Mouse (Mus musculus) G1E-ER4 (cell line): Measurements from ENCODE around the gene Cmtm6. TPM values are rescaled to one million over a fixed set of nuclear protein-coding genes. Genes with fewer than 3 reads are reported as not detected.

Source experiments
- GATA1 ChIP-seq: IDR thresholded peaks from one replicate; pipeline ENCODE4 v1.8.0; 2012; ENCODE audit warnings: low read length, inconsistent platforms
- polyA plus RNA-seq: library from polyadenylated mRNA; stranded (reverse); fragments of >175 nt; gene quantifications from 2 replicates; pipeline ENCODE4 v1.2.3, GENCODE M21; 2012

Gene Cmtm6
- 11.7 and 14.9 TPM in 2 replicates for polyA plus RNA-seq

DNA sequence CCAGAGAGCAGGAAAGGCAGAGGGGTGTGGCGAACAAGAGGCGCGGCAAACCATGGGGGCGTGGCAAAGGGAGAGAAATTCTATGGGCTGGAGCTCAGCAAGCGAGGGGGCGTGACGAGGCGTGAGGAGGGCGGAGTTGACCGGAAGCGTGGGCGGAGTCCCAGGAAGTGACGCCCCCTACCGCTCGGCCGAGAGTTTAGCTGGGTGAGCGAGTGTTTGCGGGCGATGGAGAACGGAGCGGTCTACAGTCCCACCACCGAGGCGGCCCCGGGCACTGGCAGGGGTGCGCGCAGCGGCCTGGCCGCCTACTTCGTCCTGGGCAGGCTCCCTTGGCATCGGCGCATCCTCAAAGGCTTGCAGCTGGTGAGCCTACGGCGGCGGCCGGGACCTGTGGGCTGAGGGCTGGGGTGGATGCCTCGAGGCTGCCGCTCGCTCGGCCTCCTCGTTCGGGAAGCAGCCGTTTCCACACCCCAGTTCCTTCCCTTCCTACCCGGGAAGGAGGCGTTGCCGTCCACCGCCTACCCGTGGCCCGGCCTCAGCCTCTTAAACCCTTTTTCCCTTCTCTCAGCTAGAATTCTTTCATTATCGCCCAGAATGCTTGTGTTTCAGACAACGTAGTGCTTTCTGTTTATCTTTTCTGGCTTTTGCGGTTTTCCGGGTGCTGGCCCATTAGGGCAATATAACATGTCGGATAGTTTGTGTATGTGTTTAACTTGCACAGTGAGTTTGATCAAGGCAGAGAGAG, at the start of gene Cmtm6:
TSS of gene Cmtm6 (plus strand) at position 106 of the 745 bp plus-strand sequence.
- TF ChIP-seq GATA1: peak; percentile 71

DNA sequence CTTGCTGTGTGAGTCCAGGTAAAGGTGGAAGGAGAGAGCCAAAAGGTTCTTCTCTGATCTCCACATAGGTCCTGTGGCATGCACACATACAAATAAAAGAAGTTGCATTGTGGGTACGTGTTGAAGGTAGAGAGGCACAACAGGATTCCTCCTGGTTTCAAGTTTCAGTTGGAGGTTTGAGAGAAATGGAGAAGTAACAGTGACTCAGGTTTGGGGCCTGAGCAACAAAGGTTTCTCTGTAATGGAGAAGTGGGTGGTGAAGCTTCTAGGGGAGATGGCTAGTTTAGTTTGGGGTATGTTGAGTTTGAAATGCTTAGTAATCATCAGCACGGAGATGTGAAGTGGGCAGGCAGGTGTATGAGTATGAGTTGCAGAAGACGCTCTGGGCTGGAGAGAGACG, 48.7 kb upstream of the Cmtm6 start:
- TF ChIP-seq GATA1: no peak

DNA sequence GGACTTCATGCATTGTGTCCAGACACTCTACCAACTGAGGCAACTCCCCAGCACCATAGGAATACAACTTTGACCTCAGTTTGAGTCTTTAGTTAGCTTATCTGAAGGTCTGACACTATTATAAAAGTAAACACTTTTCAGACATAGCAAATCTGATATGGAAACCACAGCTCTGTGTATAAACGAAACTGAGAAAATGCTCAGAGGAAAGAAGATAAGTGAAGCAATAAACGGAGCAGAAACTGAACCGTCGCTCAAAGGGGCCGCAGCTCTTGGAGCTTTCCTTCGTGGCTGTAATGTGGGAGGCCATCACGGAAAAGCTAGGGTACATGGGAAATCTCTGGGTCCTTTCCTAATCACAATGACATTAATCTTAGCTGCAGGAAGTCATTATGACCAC, 44.7 kb upstream of the Cmtm6 start:
- peak; percentile 83 for TF ChIP-seq GATA1

DNA sequence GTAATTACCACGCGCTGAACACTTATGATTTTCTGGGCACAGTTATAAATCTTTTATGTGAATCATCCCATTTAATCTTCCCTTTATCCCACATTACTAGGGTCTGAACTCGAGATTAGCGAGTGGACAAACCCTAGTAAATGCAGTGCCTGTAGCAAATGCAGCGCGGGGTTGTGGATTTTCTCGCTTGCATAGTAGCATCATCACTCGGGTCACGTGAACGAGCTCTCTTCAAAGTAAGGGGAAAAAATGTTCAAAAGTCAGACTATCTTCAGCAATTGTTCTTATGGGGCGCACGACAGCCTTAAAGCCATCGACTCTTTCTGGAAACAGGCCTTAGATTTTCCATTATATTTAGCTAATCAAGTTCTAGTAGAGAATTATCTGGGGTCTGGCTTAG, 43.3 kb upstream of the Cmtm6 start:
- TF ChIP-seq GATA1: no peak

DNA sequence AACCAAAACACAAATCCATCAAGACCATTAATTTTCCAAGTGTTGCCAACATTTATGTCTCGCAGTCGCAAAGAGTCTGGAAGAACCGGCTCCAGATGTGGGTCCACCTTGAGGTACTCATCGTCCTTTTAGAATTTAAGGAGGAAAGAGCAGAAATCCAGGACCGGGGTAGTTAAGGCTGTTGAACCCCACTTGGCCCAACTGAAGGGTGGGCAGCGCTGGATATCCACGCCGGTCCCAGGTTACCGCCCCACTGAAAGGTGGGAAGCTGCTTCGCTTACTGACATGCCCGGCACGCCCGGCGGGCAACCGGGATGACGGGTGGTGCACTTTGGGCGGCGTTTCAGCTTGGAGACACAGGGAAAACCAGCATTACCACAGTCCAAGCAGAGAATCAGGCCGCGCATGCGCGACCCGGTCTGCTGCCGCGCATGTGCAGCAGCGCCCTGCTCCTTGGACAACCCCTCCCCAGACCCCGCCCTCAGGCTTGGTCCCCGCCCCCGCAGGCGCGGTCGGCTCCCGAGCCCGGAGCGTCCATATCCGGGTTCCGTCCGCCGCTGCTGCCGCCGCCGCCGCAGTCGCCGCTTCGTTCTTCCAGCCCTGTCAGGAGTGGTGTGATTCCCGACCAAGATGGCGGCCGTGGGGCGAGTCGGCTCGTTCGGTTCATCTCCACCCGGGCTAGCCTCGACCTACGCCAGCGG, 42.5 kb upstream of the Cmtm6 start, which contains the start of gene Dync1li1:
TSS of gene Dync1li1 (plus strand) at position 539 of the 701 bp plus-strand sequence.
- no peak for TF ChIP-seq GATA1

DNA sequence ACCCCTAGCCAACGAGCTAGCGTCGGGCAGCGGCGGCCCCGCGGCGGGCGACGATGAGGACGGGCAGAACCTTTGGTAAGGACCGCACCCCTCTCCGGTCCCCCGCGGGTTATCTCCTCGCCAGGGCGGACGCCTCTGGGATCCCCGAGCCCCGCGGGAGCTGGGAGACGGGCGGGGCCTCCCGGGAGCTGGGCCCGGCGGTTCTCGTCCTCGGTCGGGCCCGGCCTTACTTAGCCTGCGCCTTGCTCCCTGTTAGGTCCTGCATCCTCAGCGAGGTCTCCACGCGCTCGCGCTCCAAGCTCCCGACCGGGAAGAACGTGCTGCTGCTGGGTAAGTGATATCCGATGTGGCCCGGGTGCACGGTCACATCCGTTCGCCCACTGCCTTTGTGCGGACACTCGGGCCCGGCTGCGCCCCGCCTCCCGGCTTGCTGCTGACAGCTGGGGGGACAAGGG, 41.9 kb upstream of the Cmtm6 start:
- TF ChIP-seq GATA1: no peak

DNA sequence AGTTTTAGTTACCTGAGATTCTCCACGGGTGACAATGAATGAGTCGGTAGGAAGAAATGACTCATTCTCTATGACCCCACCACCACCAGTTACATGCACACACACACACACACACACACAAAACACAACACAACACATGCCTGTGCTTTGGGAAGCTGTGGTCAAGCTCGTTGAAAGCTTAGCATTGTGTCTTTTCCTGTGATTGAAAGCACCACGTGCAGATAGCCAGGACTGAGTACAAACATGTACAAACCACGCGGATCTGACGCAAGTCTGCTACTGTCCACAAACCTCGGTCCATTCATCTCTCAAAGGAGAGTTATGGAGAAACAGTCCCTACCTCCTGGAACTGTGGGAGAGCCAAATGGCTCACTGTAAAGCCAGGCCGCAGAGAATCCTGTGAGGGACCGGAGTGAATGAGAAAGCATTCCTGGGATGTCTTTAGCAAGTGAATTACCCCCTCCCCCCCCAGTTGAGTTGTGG, 40.8 kb upstream of the Cmtm6 start:
- no peak for TF ChIP-seq GATA1

DNA sequence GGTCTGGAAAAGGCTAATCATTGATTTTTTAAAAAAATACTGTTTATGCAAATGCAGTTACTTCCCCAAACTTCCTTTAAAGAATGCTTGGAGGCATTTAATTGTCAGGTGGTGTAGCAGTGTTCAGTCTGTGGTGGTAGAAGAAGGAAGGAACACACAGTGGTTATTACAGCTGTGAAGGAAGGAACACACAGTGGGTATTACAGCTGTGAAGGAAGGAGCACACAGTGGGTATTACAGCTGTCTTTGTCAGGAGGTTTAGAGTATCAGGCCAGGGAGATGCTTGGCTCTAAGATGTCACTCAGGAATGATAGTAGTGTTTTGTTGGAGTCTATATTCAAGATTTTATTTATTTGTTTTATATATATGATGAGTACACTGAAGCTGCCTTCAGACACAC, 39.8 kb upstream of the Cmtm6 start:
- no peak for TF ChIP-seq GATA1

DNA sequence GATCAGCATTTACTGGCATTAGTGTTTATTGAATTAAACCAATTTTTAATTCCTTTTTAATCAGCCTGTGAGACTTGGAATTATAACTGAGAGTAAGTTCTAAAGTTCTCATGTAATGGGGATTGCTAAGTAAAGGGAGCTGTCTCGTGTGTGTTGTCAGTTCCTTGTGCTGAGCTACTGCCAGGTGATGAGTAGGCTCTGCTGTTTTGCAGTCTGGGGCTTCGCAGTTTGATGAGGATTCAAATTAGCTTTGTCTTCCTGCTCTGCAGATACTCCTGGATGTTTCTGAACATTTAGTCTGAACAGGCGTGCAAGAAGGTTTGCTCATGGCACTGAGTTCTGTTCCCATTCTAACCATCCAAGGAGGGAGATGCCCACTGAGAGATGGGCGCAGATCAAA, 33.8 kb upstream of the Cmtm6 start:
- no peak for TF ChIP-seq GATA1

DNA sequence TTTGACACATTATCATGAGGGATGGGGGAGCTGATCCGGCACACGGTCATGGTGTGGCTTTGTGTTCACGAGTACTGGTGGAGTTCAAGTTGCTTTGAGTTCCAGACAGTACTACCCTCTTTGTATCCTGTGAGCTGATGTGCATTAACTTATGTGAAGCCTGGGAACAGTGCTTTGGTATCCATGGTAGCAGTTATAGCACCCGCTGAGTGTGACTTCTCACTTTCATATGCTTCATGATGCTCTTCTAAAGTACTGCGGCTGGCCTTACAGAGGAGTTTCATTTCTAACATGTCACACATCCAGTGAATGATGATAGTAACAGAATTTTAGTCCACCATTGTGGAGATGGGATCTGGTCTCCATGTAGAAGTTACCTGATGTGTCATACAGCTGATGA, 33.0 kb upstream of the Cmtm6 start:
- TF ChIP-seq GATA1: no peak

DNA sequence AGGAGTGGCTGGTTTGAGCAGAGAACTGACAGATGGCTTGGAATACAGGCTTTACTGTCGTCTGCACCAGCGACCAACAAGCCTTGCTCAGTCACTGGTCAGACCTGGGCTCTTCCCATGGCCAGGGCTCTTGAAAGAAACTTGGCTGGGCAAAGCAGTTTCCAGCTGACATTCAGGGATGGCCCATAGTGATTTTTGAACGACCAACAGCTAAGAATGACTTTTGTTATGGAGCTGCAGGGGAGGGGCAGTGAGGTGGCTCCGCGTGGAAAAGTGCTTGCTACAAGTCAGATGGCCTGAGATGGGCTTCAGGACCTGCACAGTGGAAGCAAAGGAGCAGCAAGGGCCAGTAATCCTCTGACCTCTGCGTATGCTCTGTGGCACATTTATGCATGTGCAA, 31.7 kb upstream of the Cmtm6 start:
- no peak for TF ChIP-seq GATA1

DNA sequence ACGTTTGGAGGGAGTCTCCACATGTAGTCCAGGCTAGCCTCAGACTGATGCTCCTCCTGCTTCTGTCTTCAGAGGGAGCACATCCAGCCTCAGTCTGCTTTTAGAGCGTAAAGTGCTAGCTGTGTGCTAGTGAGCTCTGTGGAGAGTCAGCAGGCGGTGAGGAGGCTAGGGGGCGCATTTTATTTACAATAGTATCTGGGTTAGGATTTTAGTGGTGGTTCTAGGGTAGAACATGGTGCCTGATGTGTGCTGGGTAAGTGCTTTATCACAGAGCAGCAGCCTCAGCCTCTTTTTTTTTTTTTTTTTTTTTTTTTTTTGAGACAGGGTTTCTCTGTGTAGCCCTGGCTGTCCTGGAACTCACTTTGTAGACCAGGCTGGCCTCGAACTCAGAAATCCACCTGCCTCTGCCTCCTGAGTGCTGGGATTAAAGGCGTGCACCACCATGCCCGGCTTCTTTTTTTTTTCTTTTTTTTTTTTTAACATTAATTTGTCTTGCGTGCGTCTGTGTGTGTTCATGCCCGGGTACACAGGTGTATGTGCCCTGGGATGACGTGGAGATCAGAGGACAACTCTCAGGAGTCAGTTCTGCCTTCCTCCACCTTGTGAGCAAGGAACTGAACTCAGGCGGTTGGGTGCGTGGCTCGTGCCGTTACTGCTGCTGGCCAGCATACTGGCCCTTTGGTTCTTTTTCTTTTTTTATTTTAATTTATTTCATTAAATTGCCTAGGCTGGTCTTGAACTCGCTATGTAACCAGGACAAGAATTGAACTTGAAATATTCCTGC, 30.8 kb upstream of the Cmtm6 start:
- no peak for TF ChIP-seq GATA1

DNA sequence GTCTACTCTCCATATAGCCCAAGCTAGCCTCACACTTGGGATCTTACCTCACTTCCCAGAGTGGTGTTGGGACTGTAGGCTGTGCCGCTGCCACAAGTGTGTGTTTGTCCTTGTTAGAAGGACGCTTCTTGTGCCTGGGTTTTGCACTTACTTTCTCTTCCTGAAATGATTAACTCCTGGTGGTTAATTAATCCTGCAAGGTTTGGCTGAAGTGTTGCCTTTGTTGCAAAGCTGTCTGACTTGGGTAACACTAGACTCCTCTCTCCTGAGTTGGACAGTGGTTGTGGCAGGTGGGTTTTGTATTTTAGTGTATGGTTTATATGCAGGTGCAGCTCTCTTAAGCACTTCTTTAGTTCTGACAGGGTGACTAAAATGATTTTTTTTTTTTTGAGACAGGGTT, 29.9 kb upstream of the Cmtm6 start:
- TF ChIP-seq GATA1: no peak

DNA sequence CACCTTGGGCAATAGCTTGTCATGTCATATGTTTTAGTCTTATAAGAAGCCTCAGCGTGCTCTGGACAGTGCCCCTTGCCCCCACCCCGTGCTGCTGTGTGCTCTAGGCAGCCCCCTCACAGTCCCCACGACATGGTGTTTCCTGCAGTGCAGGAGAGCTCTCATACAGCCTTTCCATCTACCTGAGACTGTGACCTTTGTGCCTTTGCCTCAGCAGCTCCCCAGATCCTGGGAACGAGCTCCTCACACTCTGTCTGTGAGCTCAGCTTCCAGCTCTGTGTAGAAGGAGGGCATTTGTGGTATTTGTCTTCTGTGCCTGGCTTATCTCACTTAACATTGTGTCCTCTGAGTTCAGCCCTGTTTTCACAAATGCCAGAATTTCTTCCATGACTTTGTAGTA, 29.0 kb upstream of the Cmtm6 start:
- no peak for TF ChIP-seq GATA1

DNA sequence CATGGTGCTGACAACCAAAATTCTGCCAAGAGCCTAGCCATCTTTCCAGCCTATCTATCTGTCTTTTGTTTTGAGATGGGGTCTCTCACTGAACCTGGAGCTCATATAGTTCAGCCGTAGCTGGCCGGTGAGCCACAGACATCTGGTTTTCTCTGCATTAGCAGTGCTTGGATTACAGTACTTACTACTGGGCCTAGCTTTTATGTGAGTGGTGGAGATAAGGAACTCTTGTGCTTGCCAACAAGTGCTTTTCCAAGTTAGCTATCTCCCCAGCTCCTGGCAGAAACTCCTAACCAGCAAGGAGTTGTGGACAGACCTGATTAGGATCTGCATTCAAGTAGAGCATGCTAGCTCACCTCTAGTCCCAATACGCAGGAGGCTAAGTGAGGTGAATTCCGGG, 23.1 kb upstream of the Cmtm6 start:
- no peak for TF ChIP-seq GATA1

DNA sequence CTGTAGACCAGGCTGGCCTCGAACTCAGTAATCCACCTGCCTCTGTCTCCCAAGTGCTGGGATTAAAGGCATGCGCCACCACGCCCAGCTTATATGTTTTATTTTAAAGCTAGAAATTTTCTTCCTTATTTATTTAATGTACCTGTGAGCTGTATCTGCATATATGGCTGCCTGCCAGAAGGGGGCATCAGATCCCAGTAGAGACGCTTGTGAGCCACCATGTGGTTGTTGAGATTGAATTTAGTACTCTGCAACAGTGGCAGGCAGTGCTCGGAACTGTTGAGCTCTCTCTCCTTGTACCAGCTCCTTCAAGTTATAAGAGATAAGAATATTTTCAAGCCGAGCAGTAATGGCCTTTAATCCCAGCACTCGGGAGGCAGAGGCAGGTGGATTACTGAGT, 20.6 kb upstream of the Cmtm6 start:
- TF ChIP-seq GATA1: no peak
